Mouse (Mus musculus) liver (tissue): Measurements from ENCODE around the gene Mdm2.

Experiments
- DNase-seq: peaks from one replicate; pipeline ENCODE4 v3.0.0-alpha.2; 2020; ENCODE audit warnings: mixed read lengths

Gene Mdm2

DNA sequence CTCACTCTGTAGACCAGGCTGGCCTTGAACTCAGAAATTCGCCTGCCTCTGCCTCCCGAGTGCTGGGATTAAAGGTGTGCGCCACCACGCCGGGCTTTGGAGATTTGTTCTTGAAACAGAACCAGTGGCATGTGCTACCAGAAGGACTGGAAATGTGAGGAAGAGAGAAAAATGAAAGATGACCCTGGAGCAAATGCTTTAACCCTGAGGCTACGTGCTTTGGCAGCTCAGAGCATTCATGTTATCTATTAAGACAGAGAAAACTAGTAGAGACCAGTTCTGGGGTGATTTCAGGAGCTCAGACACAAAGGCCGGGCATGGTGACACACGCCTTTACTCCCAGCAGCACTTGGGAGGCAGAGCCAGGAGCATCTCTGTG lies 71.3 kb downstream of the Mdm2 start:
- no peak for DNase-seq
